Mouse (Mus musculus) v-Abl transformed pro-B cells (cell line): ENCODE measurements around the gene Olfr1152.

Experiments used
- in situ Hi-C, 2 experiments: fragments of 400-800 bp; cut with MboI; formaldehyde crosslinking; loops; one replicate each; pipeline ENCODE4 v1.15.1; 2025; ENCODE audit not compliant: unreplicated experiment in 2 of 2

Gene Olfr1152

GRCm38 (mm10) chr2:87866192-87866591 lies at the start of gene Olfr1152:
Gene Olfr1152, plus strand, starts transcription at chr2:87866492.
- in situ Hi-C loops: no loop called here

GRCm38 (mm10) chr2:87830233-87830632 lies 36.1 kb upstream of the Olfr1152 start, which contains the start of gene Olfr1148:
Gene Olfr1148, plus strand, starts transcription at chr2:87830533.
- in situ Hi-C loops: no loop called here

GRCm38 (mm10) chr2:87843693-87844092 lies 22.6 kb upstream of the Olfr1152 start, which contains the start of gene Olfr1150-ps1:
Gene Olfr1150-ps1, plus strand, starts transcription at chr2:87843993.
- in situ Hi-C loops: no loop called here

- in situ Hi-C loops: no loop called here
Observed at GRCm38 (mm10) chr2:87855562-87855961, 10.7 kb upstream of the Olfr1152 start, which contains the start of gene Olfr1151. Gene Olfr1151, plus strand, starts transcription at chr2:87855862.

- in situ Hi-C loops: no loop called here
Observed at GRCm38 (mm10) chr2:87894662-87895061, 28.4 kb downstream of the Olfr1152 start, which contains the start of gene Olfr1153. Gene Olfr1153, plus strand, starts transcription at chr2:87894962.

GRCm38 (mm10) chr2:87905066-87905465 lies 38.8 kb downstream of the Olfr1152 start, which contains the start of gene Olfr1154:
Gene Olfr1154, minus strand, starts transcription at chr2:87905166.
- in situ Hi-C loops: no loop called here
